Mouse (Mus musculus) heart, embryonic 14.5 days (tissue): Measurements from ENCODE around the gene Rnasek. TPM values are rescaled to one million over a fixed set of nuclear protein-coding genes. Genes with fewer than 3 reads are reported as not detected.

Experiments
- ATAC-seq: fragments of 200-750 bp; cut with Nextera tagmentation; 2 replicates; pipeline ENCODE4 v1.8.0; 2017; ENCODE audit warnings: low read depth, moderate TSS enrichment; ENCODE audit not compliant: insufficient number of reproducible peaks, insufficient read depth, low FRiP score
- H3K27ac ChIP-seq, 2 experiments: fragments of 200-500 bp in 1 of 2; fragments of 300-500 bp in 1 of 2; sonication (generic) in 1 of 2; replicated peaks in 1 of 2; 2 replicates each; pipeline ENCODE4 v1.5.1; 2012 to 2014; ENCODE audit warnings: low read depth in 2 of 2, low read length in 2 of 2, control low read depth in 1 of 2, mild to moderate bottlenecking in 1 of 2, mixed read lengths in 1 of 2; ENCODE audit not compliant: control insufficient read depth in 1 of 2, insufficient read depth in 1 of 2
- H3K27me3 ChIP-seq: fragments of 300-500 bp; sonication (generic); 2 replicates; pipeline ENCODE4 v1.6.1; 2014; ENCODE audit warnings: mild to moderate bottlenecking, low read length, control low read depth; ENCODE audit not compliant: control insufficient read depth, insufficient read depth
- H3K36me3 ChIP-seq: fragments of 300-500 bp; sonication (generic); 2 replicates; pipeline ENCODE4 v1.6.1; 2014; ENCODE audit warnings: mild to moderate bottlenecking, control low read depth, low read length, mixed read lengths; ENCODE audit not compliant: control insufficient read depth, insufficient read depth
- H3K4me1 ChIP-seq, 2 experiments: fragments of 200-500 bp in 1 of 2; fragments of 300-500 bp in 1 of 2; sonication (generic) in 1 of 2; 2 replicates each; pipeline ENCODE4 v1.6.1; 2012 to 2014; ENCODE audit warnings: low read length in 2 of 2, control low read depth in 1 of 2, mixed read lengths in 1 of 2; ENCODE audit not compliant: control insufficient read depth in 2 of 2, insufficient read depth in 2 of 2
- H3K4me2 ChIP-seq: fragments of 300-500 bp; sonication (generic); 2 replicates; pipeline ENCODE4 v1.6.1; 2014; ENCODE audit warnings: mild to moderate bottlenecking, low read length
- H3K4me3 ChIP-seq, 2 experiments: fragments of 200-500 bp in 1 of 2; fragments of 300-500 bp in 1 of 2; sonication (generic) in 1 of 2; 2 replicates each; pipeline ENCODE4 v1.5.1; 2012 to 2014; ENCODE audit warnings: low read length in 2 of 2, mild to moderate bottlenecking in 2 of 2, control low read depth in 1 of 2, low read depth in 1 of 2, moderate library complexity in 1 of 2; ENCODE audit not compliant: control insufficient read depth in 1 of 2, insufficient read depth in 1 of 2
- H3K9ac ChIP-seq: fragments of 300-500 bp; sonication (generic); 2 replicates; pipeline ENCODE4 v1.6.1; 2014; ENCODE audit warnings: mild to moderate bottlenecking, low read length
- H3K9me3 ChIP-seq: fragments of 300-500 bp; sonication (generic); 2 replicates; pipeline ENCODE4 v1.6.1; 2016; ENCODE audit warnings: low read length, control low read depth; ENCODE audit not compliant: control insufficient read depth
- WGBS: fragments of 180-500 bp; shearing (Covaris S2); extraction: QIAGEN DNeasy Blood & Tissue Kit; methylation state at CpG from one replicate; pipeline ENCODE4 v1.1.7; 2014; 5-methylcytosine and 5-hydroxymethylcytosine counted together
- polyA plus RNA-seq: library from polyadenylated mRNA; unstranded; fragments of >200 nt; fragmentation: Nextera tagmentation; extraction: Ambion mirVana; gene quantifications from 2 replicates; pipeline ENCODE4 v1.2.1, GENCODE M21; 2014

Gene Rnasek
- polyA plus RNA-seq, 1 experiment from 2014 or later: 240 TPM

DNA sequence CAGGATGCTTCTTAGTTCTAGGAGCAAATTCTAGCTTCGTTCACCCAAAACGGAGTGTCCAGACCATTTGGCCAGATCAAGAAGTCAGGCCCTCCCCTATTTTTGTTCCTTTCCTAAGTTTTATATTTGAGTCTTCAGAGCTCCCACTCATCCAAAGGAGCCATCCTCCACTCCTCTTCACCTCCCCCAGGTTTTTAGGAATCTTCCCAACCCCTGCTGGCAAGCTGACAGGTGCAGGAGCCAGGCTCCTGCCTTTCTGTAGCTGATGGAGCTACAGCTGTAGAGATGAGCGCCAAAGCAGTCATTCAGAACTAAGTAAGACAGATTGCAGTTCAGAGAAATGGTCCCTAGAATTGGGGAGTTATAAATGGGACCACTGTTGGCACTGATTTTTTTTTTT lies 39.3 kb upstream of the Rnasek start:
- ATAC-seq: no peak

DNA sequence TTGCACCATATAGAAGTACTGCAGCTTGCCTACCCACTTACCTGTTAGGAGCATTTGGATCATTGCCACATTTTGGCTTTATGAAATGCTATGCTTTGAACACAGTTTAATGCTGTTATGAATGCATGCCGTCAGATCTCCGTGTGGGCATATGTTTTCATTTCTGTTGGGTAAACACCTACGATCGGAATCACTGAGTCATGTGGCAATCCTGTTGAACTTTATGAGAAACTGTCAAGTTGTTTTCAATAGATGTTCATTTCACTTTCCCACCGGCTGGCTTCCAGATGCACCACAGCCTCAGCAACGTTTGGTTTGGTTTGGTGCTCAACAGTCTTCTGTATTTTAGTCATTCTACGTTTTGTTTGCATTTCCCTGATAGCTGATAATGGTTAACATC lies 32.0 kb upstream of the Rnasek start:
- no peaks in the 10 kb centered on the region for H3K27me3 ChIP-seq
- 80% methylated on average over 7 of the region's 7 CpGs for WGBS
- H3K27ac ChIP-seq: no peak overlapping the region
- H3K4me2 ChIP-seq: no peak overlapping the region
- no peak overlapping the region for H3K9ac ChIP-seq
- H3K36me3 ChIP-seq: no peaks in the 10 kb centered on the region
- no peaks in the 10 kb centered on the region for H3K4me1 ChIP-seq
- no peaks in the 10 kb centered on the region for H3K9me3 ChIP-seq
- ATAC-seq: no peak
- H3K4me3 ChIP-seq: no peak overlapping the region

More for the DNA sequence above, 39.3 kb upstream of the Rnasek start:
- H3K4me3 ChIP-seq: no peak overlapping the region
- H3K36me3 ChIP-seq: no peaks in the 10 kb centered on the region
- no peaks in the 10 kb centered on the region for H3K27me3 ChIP-seq
- H3K4me1 ChIP-seq: 0 out of 4 replicates have a peak, but pooled peaks cover 0 to 2% of the 10 kb centered on the region in 2 experiments
- no peak overlapping the region for H3K27ac ChIP-seq
- no peak overlapping the region for H3K9ac ChIP-seq
- 76% methylated on average over 3 of the region's 3 CpGs for WGBS
- no peaks in the 10 kb centered on the region for H3K9me3 ChIP-seq
- H3K4me2 ChIP-seq: no peak overlapping the region

DNA sequence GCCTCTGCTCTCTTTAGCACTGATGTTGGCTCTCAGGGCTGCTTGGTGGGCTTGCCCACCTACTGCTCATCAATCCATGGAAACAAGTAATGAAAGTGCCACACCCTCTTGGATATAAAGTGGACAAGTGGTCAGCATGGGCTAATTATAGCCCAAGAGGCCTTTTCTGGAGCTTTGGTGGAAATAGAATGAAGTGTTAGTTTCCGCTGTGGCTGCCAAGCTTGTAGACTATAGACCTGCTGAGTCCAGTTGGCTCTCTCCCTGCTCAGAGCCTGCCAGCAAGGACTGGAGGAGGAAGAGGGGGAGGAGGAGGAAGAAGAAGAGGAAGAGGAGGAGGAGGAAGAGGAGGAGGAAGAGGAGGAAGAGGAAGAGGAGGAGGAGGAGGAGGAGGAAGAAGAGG lies 26.8 kb upstream of the Rnasek start:
- H3K4me1 ChIP-seq: peaks cover 10 to 14% of the 10 kb centered on the region in 2 experiments
- H3K27ac ChIP-seq: peak overlapping the region; percentile 47 to 48; a peak in 3 of 4 replicates
- H3K36me3 ChIP-seq: no peaks in the 10 kb centered on the region
- H3K4me3 ChIP-seq: no peak overlapping the region
- H3K27me3 ChIP-seq: no peaks in the 10 kb centered on the region
- 56% methylated on average over 1 of the region's 1 CpGs for WGBS
- no peak for ATAC-seq
- H3K4me2 ChIP-seq: no peak overlapping the region
- no peaks in the 10 kb centered on the region for H3K9me3 ChIP-seq
- no peak overlapping the region for H3K9ac ChIP-seq

DNA sequence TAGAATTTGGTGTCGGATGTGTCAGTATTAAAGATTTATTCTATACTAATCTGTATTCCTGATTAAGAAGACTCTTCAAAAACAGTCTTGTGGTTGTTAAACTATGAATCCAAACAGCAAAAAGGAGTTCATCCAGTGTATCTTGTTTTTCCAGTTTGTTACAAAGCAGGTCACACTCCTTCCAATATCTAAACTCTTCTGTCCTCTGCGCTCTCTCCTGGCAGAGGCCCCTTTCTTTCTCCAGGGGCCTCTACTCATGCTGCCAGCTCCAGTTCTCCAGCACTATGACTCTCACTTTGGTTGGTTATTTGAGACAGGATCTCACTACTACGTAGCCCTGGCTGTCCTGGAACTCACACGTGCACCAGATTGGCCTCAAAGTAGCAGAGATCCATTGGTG lies 26.2 kb upstream of the Rnasek start:
- Histone ChIP-seq H3K9ac (no peak overlapping the region; the same call in 1 of the 2 replicates), H3K36me3 (no peaks in the 10 kb centered on the region), H3K4me2 (no peak overlapping the region), H3K4me3 (no peak overlapping the region), H3K27me3 (no peaks in the 10 kb centered on the region), H3K9me3 (no peaks in the 10 kb centered on the region), H3K4me1 (peaks cover 10 to 14% of the 10 kb centered on the region in 2 experiments), H3K27ac (peak overlapping the region; percentile 47 to 48; a peak in 3 of 4 replicates)
- WGBS: 52% methylated on average over 4 of the region's 4 CpGs
- no peak for ATAC-seq

DNA sequence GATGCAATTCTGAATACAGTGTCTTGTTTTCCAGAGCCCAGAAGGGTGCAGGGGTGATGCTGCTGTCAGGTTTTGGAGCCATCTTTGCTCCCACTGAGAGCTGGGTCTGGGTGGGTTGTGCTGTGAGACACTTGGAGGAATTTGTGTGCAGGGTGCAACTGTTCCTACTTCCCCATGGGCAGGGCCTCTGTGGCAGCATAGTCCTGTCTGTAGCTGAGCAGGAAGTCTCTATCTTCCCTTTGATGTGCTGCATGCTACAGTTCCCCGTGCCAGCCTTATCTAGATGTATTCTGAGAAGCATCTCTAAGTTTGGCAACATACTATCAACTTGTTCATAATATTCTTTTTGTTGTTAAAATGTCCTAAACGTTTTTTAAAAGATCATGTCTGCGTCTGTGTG lies 25.6 kb upstream of the Rnasek start:
- H3K27ac ChIP-seq: 0 out of 4 replicates have a peak overlapping the region, but pooled peaks of 1 of the 2 experiments have one; percentile 47

DNA sequence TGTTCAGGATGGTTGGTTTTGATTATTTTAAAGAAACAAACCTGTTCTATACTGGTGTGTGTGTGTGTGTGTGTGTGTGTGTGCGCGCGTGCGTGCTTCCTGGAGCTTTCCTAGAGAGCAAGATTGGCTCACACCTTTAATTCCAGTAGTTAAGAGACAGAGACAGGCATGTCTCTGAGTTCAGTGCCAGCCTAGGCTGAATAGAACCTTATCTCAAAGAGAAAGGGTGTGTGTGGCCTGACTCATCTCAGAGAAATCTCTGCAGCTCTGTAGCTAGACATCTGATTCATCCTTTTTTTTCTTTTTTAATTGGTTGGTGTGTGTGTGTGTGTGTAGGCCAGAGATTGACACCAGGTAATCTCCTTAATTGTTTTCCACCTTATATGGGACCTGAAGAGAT lies 19.4 kb upstream of the Rnasek start:
- 82% methylated on average over 4 of the region's 4 CpGs for WGBS
- peaks cover 16% of the 10 kb centered on the region for H3K27me3 ChIP-seq
- no peaks in the 10 kb centered on the region for H3K36me3 ChIP-seq
- H3K4me2 ChIP-seq: no peak overlapping the region
- H3K9ac ChIP-seq: no peak overlapping the region
- ATAC-seq: no peak
- no peak overlapping the region for H3K4me3 ChIP-seq
- H3K4me1 ChIP-seq: peaks cover 5 to 6% of the 10 kb centered on the region in 2 experiments; a peak in 3 of 4 replicates
- no peak overlapping the region for H3K27ac ChIP-seq
- H3K9me3 ChIP-seq: 0 out of 2 replicates have a peak, but pooled peaks cover 2% of the 10 kb centered on the region

More for the DNA sequence above, 25.6 kb upstream of the Rnasek start:
- no peaks in the 10 kb centered on the region for H3K36me3 ChIP-seq
- 39% methylated on average over 3 of the region's 3 CpGs for WGBS
- H3K4me1 ChIP-seq: peaks cover 10 to 14% of the 10 kb centered on the region in 2 experiments
- ATAC-seq: no peak
- H3K4me3 ChIP-seq: no peak overlapping the region
- no peak overlapping the region for H3K4me2 ChIP-seq
- no peaks in the 10 kb centered on the region for H3K27me3 ChIP-seq
- no peak overlapping the region; the same call in 1 of the 2 replicates for H3K9ac ChIP-seq
- no peaks in the 10 kb centered on the region for H3K9me3 ChIP-seq

DNA sequence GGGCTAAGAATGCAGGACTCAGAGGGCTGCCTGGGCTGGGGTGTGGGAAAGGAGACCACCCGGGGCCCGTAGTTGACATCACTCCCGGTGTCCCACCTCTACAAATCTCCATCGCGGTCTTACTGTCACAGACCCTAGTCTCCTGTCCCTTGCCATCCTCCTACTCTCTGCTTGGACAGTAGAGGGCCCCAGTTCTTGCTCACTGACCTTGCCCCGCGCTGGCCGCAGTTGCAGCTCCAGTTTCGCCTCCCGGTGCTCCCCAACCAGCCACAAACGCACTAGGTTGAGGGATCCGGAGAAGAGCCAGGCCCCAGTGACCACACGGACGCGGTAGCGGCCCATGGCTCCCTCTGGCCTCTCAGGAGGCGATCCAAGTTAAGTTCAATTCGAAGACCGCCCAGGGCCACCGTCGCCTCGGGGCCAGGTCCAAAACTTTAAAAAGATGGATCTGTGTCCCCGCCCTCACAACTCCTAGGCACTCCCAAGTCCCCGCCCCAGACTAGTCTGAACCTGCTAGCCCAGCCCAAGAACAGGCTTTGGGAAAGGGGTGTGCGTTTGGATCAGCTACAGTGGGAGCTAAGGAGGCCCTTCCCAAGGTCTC lies 15.4 kb upstream of the Rnasek start, which contains the start of gene Alox12:
Gene Alox12, minus strand, starts transcription at position 423 of the 601 bp plus-strand sequence.
- Histone ChIP-seq H3K36me3 (no peaks in the 10 kb centered on the region), H3K9me3 (0 out of 2 replicates have a peak, but pooled peaks cover 2% of the 10 kb centered on the region), H3K4me1 (peaks cover 5 to 8% of the 10 kb centered on the region in 2 experiments; a peak in 3 of 4 replicates), H3K9ac (peak within 1 kb of the TSS; percentile 67), H3K27me3 (peaks cover 43% of the 10 kb centered on the region), H3K4me2 (peak within 1 kb of the TSS; percentile 73), H3K27ac (no peak within 1 kb of the TSS), H3K4me3 (peak within 1 kb of the TSS; percentile 29 to 43)
- 1% methylated on average over 25 of the region's 25 CpGs for WGBS
- ATAC-seq: no peak
